Mouse (Mus musculus): ENCODE measurements around the gene Thtpa.
A peak's percentile ranks its signal among the peaks of the same experiment; 100 is the strongest.

Thtpa gene

DNA sequence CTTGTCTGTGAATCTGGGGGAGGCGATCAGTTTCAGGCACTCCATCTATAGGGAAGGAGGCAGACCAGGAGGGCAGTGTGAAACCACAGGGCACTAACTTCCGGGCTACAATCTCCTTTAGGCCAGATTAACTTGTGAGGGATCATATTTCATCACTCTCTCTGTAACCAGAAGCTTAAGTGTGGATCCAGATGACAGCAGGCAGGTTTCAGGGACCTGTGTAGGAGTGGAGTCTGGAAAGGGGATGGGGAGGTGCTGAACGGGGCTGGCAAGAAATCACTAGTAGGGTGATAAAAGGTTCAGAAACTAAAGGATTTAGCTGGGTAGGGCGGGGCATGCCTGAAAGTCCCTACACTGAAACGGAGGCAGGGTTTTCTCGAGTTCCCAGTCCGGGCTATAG is 10.8 kb downstream of the Thtpa start:
- no peak for DNase-seq (ENCODE audit: low read depth, low spot score)

DNA sequence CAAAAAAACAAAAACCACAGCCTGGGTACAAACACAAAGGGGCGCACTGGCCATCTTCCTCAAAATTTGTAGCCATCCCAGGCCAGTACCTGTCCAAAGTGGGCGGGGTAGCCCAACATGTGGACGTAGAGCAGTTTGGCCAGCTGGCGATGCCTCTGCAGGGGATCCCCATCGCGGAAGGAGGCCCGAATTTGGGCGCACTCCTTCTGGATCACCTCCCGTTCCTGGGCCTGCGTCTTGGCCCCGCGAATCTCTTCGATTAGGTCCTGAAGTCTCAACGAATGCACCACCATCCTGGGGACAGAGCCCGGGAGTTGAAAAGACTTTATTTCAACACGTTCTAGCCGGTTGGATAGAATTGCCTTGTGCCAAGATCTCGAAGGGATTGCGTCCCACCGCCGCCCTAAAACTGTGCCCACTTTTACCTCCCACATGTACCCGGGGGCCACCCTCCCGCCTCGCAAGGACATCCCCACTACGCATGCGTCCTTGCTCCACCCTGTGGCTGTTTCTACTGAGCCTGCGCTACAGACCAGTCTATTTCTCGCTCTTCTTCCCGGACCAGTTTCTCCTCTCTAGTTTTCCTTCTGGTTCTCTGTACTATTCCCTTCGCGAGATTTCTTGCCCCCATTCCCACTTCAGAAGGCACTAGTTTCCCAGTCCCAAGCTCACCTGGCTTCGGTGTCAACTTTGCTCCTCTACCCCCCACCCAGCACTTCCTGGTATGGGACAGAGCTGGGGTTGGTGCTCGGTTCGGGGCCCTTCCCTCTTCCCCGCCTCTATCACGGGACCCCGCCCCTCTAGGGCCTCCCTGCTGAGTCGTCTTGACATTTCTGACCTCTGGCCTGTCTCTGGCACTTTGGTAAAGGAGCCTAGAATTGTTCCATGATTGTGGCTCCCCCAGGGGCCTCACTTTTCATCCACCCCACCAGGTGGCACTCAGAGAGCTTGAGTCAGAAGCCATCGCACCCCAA is 11.5 kb downstream of the Thtpa start, which contains the start of gene Ap1g2:
TSS of gene Ap1g2 (minus strand) at position 758 of the 974 bp plus-strand sequence.
- DNase-seq (ENCODE audit: low read depth, low spot score), result no peak

- no peak for DNase-seq (ENCODE audit: low read depth, low spot score)
Observed at GRCm38 (mm10) chr14:55106990-55107389, 12.4 kb downstream of the Thtpa start.

GRCm38 (mm10) chr14:55108202-55108870 is 13.8 kb downstream of the Thtpa start:
- no peak for DNase-seq (ENCODE audit: low read depth, low spot score)

DNA sequence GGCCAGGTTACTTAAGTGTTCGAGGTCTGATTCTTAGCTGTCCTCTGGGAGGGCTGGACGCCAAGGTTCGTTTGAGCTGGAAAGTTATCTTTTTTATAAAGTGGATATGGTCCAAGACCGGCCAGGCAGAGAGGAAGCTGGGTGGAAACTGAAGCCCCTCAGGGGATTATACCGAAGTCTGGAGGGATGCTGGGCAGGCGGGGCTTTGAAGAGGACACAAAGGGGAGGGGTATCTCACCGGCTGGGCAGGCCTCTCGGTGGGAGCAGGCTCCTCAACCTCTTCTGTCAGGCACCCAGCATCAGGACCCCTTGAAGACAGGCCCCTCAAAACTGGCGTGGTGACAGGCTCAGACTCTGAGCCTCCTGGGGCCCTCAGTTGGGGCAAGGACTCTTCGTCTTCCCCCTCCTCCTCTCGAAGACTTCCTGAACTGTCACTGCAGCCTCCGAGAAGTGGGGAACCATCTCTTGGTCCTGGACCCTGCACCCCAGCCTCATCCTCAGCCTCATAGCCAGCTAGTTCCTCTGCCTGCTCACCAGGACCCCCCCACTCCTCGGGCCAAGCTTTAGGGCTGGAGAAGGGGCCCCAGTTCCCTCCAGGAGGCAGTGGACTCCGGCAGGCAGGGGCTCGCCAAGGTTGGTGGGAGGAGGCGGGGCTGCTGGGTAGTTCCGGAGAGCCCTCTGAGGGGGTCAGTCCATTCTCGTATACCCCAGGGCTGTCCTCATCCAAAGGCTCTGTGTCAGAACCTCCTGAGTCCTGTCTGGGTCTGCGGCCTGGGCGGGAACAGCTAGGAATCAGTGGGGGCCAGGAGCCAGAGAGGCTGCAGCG is 14.7 kb downstream of the Thtpa start:
- DNase-seq (ENCODE audit: low read depth, low spot score), result no peak

DNA sequence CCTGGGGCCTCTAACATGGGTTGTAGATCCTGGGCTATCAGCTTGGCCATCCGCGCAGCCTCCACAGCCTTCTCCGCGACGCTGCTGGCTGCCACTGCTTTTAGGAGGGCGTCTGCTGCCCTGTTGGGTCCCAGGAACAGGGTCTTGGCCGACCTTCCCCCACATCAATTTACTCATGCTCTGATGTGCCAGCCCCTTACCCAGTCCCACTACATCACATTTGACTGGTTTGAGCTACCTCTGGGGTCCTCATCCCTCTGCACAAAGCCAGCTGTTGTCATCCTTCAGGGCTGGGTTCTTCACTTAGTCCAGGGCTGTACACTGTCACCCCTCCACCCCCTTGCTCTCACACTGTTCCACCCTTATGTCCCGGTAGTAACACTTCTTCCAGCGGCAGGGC is 15.5 kb downstream of the Thtpa start:
- DNase-seq (ENCODE audit: low read depth, low spot score), result no peak

DNA sequence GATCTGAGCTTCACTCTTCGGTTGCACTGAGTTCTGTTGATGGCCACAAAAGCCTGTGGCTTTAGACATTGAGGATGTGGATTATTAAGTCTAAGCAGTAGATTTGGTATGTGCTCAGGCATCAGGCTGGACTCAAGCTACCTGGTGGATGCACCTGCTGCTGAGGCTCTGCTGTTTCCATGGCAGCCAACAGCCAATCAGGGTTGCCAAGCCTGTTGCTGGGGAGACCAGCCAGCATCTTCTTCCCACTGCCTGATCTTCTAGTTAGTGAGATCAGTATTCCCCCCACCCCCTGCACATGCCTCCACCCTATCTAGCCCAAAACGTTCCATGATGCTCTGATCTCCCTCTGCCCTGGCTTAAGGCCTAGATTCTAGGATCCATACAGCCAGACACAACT is 17.1 kb downstream of the Thtpa start:
- no peak for DNase-seq (ENCODE audit: low read depth, low spot score)

DNA sequence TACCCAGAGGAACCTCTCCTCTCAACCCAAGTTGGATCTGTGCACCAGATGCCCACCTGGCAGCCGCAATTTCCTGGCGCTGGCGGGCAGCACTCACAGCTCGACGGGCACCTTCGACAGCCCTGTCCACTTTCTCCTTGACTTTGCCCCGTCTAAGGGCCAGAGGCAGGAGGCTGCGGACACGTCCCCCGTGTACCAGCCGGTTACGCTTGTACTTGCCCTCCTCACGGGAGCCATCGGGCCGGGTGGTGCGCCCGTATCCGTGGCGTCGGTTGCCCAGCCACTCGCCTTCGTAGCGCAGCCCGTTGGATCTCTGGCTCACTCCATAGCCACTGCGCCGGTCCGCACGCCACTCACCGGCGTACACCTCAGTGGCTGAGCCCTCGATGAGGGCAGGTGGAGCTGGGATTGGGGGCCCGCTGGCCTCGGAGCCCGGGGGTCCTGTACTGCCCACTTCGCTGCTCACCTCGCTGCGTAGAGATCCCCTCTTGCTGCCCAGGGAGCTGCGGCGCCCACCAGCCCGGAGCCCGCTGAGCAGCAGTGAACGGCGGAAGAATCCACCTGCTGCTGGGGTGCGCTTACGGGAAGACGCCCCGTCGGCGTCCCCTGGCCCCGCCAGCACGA is 18.9 kb downstream of the Thtpa start:
- no peak for DNase-seq (ENCODE audit: low read depth, low spot score)

DNA sequence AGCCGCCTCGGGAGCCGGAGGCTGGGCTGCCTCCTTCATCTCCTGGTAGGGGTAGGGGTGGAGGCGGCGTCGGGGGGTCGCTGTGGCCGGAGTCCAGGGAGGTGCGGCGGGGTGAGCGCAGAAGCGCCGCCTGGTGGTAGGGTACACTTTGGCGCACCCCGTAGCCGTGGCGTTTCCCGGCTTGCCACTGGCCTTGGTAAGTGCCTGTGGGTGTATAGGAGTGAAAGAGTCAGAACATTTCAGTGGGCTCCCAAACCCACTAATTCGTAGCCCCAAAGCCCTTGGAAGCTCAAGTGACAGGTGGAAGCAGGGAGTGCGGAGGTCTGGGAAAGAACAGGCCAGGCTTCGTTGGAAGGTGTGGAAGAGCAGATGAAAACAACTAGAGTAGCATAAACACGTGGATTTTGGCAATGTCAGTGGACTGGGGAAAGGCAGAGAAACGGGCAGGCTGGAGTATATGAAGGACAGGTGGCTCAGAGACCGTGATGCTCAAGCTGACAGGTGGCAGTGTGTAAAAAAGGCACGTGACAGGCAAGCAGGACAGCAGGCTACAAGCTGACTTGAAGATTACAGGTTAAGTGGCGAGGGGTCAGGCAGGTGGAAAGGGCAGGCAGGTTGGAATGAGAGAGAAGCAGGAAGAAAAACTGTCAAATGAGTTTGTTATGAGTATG is 19.5 kb downstream of the Thtpa start:
- no peak for DNase-seq (ENCODE audit: low read depth, low spot score)

GRCm38 (mm10) chr14:55114759-55115701 is 20.4 kb downstream of the Thtpa start:
- DNase-seq (ENCODE audit: low read depth, low spot score), result no peak

DNA sequence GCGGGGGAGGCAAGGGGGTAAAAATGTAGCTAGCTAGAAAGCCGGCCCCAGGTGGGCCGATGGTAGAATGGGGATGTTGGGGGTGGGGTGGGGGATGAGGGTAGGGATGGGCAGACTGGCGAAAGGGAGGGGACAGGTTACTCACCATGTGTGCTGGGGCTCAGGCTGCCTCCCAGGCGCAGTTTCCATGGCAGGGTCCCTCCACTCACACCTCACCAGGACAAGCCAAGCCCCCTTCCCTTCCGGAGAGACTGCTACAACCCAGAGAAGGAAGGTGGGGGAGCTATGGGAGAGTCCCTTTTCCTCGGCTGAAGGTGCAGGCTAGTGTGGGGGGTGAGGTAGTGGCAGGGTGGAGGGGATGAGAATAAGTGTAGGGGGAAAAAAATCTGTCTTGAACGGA is 21.3 kb downstream of the Thtpa start:
- DNase-seq (ENCODE audit: low read depth, low spot score), result no peak

DNA sequence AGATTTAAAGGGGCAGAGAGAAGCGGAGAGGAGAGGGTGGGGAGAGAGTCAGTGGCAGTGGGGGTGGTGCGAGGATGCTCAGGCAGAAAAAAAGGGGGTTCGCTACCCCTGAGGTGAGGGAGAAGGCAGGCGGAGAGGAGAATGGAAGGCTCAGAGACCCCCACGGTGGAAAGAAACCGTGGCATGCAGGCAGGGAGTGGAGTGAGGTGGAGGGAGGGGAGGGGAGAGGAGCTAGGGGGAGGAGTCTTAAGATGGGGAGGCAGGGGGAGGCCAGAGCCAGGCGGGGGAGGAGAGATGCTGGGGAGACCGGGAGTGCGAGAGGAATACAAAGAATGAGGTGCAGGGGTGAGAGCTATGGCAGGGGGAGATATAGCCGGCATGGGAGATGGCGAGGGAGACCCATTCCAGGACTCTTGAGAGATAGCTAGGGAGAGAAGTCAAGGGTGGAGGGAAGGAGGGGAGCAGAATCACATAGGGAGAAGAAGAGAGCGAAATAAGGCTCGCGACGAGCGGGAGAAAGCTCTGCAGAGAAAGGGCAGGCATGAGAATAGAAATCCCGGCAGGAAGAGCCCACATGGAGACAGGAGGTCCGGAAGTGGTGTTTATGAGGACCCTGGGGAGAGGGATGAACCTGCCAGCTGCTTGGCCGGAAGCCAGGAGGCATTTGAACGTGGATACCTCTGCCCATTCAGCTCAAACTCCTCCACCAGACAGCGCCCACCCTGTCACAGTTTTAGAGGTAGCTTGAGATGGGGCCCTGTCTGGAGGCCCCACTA is 22.0 kb downstream of the Thtpa start, which contains the start of gene Jph4:
TSS of gene Jph4 (minus strand) at position 511 of the 776 bp plus-strand sequence.
- DNase-seq (ENCODE audit: low read depth, low spot score), result no peak

- no peak for DNase-seq (ENCODE audit: low read depth, low spot score)
Observed at GRCm38 (mm10) chr14:55118852-55119251, 24.3 kb downstream of the Thtpa start.

DNA sequence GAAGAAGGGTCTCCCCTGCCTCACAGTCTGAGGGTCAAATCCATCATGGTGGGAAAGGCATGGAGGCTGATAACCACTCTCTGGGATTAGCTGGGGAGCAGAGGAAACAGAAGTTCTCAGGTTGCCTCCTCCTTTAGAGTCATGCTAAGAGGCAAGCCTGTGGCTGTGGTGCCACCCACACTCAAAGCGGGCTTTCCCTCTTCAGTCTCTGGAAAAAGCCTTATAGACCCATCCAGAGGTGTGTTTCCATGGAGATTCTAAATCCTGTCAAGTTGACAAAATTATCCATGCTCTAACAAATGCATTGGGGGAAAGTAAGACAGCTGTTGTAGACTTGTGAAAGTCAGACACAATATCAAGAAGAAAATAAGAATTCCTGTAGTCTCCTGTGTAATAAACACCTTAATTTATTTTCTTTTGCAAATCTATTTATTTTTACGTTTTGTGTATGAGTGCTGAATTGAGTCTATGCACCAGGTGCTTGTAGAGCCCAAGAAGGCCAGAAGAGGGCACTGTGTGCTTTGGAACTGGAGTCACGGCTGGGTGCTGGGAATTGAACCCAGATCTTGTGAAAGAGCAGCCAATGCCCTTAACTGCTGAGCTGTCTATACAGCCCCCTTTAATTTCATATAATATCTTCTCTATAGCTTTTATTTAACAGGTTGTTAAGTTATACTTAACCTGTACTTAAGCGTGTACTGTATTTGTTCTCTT is 25.0 kb downstream of the Thtpa start:
- DNase-seq (ENCODE audit: low read depth, low spot score), result no peak

DNA sequence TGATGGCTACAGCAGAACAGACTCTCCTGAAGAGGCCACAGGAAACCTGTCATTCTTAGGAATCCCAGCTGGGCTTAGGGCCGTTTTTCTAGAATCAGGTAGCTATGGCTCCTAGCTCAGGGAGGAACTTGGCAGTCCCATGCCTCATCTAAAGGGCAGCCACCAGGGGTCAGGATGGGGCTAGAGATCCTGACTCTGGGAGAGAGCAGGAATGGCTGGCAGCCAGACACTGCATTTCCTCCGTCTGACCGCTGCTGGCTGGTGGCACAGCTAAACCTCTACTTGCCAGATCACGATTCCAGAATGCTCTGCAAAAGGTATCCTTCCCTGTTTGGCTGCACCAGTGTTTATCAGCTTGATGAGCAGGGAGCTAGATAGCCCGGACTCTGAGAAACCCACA is 27.4 kb downstream of the Thtpa start:
- DNase-seq (ENCODE audit: low read depth, low spot score), result peak; percentile 67

GRCm38 (mm10) chr14:55122359-55122758 is 27.8 kb downstream of the Thtpa start:
- no peak for DNase-seq (ENCODE audit: low read depth, low spot score)

- DNase-seq (ENCODE audit: low read depth, low spot score), result no peak
Observed at GRCm38 (mm10) chr14:55125711-55126110, 31.1 kb downstream of the Thtpa start.

- no peak for DNase-seq (ENCODE audit: low read depth, low spot score)
Observed at GRCm38 (mm10) chr14:55126521-55126920, 31.9 kb downstream of the Thtpa start.

Data from embryo, embryonic 11.5 days (tissue).